Mouse (Mus musculus) T-helper 2 cell (primary cell): Measurements from ENCODE around the gene Rpl6.

Source experiments
- in situ Hi-C: fragments of 300-600 bp; cut with MboI, MseI; formaldehyde crosslinking; loops from one replicate; pipeline ENCODE4 v1.15.1; 2025; ENCODE audit warnings: high pct_unique_total_duplicates

Rpl6 gene

DNA sequence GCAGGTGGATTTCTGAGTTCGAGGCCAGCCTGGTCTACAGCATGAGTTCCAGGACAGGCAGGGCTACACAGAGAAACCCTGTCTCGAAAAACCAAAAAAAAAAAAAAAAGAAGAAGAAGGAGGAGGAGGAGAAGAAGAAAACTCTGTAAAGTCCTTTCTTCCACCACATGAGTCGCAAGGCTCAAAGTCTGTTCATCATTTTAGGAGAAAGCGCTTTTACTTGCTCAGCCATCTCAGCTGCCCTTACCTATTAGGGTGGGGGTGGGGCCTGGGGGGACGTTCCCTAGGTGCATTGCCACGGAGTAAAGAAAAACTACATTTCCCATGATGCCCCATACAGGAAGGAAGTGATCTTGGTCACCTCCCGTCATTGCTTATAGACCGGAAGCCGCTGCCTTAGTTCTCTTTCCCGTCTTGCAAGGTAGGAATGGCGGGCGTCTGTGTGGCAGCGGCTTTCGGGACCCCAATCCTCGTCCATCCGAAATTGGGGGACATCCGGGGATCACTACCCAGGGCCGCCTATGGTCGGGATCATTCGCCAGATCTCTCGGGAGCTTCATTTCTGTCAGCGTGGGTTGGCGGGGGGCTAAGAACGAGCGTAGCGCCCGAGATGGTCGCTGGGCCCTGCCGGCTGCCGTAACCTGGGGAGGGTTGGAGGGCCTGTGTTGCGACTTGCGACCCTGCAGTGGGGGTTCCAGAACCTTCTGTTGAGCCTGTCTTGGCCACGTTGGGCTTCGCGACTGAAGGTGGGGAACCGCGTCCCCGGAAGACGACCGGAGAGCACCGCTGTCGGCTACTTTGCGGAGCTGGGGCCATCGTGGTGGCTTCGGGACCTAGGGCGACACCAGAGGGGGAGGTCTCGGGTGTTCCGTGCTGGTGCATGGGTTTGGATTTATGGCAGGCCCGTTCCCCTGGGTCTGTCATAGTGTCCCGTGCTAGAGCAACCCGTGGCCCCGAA lies at the start of gene Rpl6:
Rpl6 (plus strand) TSS at position 350 of the 958 bp plus-strand sequence.
- in situ Hi-C loops = no loop called here

DNA sequence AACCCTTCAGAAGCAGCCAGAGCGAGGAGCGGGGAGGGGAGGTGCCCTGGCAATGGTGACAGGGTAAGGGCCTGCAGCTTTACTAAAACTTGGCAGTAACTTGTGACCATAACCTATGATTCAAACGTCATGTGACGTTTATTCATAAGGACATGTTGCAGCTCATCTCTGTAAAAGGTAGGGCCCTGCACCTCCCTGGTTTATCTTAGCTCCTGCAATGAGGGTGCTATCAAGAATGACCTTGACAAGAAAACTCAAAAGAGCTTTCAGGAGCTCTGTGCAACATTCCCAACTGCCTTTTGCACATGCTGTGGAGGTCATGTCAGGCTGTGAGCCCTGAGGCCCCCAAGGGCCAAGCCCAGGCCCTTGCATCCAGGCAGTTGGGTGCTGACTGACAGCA lies 48.2 kb upstream of the Rpl6 start:
- in situ Hi-C loops = no loop called here

DNA sequence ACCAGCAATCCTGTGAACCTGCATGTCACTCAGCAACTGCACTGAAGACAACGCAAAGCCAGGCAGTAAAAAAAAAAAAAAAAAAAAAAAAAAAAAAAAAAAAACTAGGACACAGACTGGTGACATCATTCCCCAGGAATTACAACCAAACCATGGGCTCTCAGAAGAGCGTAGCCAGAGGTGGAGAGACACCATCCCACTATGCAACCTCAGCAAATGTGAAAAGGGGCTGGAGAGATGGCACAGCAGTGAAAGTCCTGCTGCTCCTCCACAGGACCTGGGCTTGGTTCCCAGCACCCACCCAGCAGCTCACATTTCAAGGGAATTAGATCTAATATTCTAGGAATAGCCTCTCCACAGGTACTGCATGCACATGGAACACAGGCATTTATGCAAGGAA lies 47.3 kb upstream of the Rpl6 start:
- in situ Hi-C loops = no loop called here

DNA sequence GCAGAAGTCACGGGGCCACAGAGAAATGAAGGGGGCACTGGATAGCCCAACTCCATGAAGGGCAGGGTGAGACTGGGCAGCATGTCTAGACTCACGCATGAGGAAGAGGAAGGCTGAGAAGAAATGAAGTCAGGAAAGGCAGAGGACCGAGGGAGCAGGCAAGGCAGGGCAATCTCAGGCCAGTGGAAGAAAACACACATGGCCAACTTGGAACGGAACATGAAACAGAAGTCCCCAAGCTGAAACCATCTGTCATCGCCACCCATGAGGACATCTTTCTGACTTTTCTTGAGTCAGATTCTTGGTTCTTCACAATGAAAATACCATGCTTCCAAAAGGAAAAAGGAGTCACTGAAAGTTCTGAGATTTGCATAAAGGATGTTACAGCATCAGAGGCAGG lies 46.8 kb upstream of the Rpl6 start:
- in situ Hi-C loops = no loop called here

DNA sequence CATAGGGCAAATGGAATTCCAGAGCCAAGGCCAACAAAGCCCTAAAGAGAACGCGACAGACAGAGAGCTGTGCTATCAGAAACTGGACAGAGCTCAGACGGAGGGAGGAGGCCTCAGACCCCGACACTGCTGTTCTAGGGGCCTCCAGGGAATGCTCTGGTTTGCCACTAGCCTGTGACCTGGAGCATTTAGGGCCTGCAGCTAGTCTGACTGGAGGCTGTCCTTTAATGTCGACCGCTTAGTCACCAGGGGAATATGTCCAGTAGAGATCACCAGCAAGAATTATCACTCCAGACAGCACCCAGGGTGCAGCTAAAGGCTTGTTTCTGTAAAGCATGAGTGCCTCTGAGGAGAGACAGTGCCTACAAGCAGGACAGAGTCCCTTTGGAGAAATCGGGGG lies 45.3 kb upstream of the Rpl6 start:
- in situ Hi-C loops = no loop called here

- in situ Hi-C loops = no loop called here
Observed at GRCm38 (mm10) chr5:121162285-121162684, 42.0 kb upstream of the Rpl6 start.

- in situ Hi-C loops = no loop called here
Observed at GRCm38 (mm10) chr5:121162923-121163322, 41.4 kb upstream of the Rpl6 start.

DNA sequence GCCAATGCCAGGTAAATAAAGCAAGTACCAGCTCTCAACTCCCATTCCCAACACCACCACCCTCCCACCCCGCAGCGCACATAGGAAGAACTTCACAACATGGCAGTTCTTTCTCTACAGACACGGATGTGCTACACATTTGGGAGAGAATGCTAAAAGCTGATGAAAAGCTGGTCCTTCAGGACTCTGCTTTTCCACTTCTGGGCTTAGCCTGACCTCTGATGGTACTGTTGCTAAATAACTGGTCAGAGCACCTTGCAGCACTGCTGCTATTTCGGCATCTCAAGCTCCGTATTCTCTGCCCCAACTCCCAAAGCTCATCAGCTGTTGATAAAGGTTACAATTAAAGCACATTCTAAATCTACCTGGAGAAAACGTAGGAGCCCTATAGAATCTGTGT lies 37.4 kb upstream of the Rpl6 start:
- in situ Hi-C loops = no loop called here

DNA sequence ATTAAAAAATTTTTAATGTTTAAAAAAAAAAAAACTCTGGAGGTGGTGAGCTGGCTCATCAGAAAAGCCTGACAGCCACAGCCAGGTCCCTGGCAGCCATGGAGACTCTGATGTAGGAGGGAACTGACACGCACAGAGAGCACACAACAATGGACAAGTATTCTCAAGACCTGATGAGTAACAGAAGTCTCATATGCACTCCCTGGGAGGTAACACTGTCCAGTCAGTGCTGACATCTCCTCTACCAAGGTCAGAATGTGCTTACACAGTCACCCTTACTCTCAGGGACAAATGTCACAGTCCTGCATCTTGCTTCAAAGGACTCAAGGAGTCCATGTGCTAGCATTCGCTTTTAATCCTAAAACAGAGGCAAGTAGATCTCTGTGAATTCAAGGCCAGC lies 34.7 kb upstream of the Rpl6 start:
- in situ Hi-C loops = no loop called here

- in situ Hi-C loops = no loop called here
Observed at GRCm38 (mm10) chr5:121172835-121173234, 31.4 kb upstream of the Rpl6 start.

DNA sequence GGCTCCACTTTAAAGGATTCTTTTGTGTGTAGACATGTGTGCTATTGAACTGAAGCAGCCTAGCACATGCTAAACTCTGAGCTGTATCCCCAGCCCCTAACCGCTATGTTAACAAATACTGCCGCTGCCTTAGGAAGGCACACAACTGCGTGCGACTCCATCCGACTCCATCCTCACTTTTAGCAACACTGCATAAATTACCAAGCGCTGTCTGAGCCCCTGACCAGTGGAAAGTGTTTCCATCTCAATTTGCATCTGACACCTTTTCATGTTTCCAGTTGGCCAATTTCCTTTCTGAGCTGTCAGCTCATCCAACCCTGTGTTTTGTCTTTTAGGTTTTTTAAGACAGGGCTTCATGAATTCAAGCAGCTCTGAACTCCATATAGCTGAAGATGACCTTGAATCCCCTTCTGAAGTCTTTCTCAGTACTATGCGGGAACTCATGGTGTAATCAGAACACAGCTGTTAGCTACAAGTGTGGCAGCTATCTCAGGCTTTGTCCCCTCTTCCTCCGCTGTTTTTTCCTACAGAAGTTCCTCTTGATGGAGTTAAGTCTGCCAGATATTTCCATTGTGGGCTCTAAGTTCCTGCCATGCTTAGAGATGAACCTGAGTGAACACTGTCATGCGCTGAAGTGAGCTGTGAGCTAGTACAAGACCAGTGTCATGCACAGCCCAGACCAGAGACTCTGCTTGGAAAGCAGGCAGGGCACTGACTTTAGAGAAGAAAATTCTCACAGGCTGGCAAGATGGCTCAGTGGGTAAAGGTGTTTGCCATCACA lies 25.0 kb upstream of the Rpl6 start:
- in situ Hi-C loops = no loop called here

GRCm38 (mm10) chr5:121183269-121183668 lies 21.0 kb upstream of the Rpl6 start:
- in situ Hi-C loops = no loop called here

GRCm38 (mm10) chr5:121184375-121184774 lies 19.9 kb upstream of the Rpl6 start:
- in situ Hi-C loops = no loop called here

GRCm38 (mm10) chr5:121184945-121185551 lies 19.2 kb upstream of the Rpl6 start:
- in situ Hi-C loops = no loop called here

DNA sequence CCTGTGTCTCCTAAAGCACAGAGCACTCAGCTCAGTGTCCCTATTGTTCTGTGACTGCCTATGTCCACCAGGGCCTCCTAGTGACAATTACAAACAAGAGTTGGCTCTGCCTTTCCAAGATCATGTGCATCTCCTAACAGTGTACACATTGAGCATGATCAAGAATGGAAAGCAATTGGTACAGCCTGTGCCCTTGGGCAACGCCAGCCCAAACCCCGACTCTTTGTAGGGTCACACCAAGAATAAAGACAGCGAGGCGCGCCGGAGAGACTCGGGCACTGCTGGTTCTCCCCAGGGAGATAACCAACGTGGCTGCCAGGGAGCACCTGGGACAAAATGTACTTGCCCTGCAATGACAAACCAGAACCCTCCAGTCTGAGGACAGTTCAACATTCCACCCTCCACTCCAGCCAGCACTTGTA lies 16.7 kb upstream of the Rpl6 start:
- in situ Hi-C loops = no loop called here

GRCm38 (mm10) chr5:121188265-121188664 lies 16.0 kb upstream of the Rpl6 start:
- in situ Hi-C loops = no loop called here

- in situ Hi-C loops = no loop called here
Observed at GRCm38 (mm10) chr5:121189182-121189581, 15.1 kb upstream of the Rpl6 start.

- in situ Hi-C loops = no loop called here
Observed at GRCm38 (mm10) chr5:121190210-121190835, 14.0 kb upstream of the Rpl6 start.

DNA sequence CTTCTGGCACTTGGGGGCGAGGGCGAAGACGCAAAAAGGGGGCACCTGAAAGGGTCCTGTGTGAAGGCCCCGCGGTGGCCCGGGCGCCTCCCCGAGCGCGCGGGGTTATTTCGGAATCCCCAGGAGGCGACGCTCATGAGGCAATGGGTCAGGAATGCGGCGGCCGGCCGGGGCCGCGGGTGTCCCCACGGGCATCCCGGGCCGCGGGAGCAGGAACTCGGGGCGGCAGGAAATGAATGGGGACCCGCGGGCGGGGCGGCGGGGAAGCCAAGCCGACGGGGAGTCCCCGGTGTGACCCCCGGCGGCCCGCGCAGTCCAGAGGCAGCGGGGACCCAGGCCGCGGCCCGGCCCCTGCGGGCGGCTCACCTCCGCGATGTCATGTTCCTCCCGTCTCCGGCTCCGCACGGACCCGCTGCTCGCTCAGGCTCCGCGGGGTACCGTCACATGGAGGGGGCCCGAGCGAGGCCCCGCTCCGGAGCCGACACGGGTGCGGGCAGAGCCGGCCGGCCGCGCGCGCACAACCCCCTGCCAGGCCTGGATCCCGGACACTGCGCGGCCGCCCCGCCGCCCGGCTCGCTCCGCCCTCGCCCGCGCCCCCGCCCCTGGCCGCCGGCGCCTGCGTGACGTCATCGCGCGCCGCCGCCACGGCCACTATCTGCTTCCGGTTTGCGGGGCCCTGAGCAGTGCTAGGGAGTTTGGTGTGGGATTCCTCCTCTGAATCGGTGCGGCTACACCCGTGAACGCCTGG lies 13.3 kb upstream of the Rpl6 start, which contains the start of gene Ptpn11:
Ptpn11 (minus strand) TSS at position 562 of the 748 bp plus-strand sequence.
- in situ Hi-C loops = no loop called here

GRCm38 (mm10) chr5:121191584-121191906 lies 12.7 kb upstream of the Rpl6 start:
- in situ Hi-C loops = no loop called here

DNA sequence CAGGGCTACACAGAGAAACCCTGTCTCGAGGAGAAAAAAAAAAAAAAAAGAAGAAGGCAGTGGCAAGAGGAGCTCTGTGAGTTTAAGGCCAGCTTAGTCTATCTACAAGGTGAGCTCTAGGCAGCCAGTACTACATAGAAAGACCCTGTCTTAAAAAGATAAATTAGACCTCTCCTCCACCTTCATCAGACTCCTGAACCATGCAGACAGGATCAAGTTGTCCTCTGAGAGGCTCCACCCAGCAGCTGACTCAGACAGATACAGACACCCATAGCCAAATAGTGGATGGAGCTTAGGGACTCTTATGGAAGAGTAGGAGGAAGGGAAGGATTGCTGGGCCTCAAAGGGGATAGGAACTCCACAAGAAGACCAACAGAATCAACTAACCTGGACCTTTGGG lies 10.1 kb upstream of the Rpl6 start:
- in situ Hi-C loops = no loop called here
